Mouse (Mus musculus) layer of hippocampus, adult 8-10 months (tissue): ENCODE results near the gene Atg2a. TPM values are rescaled to one million over a fixed set of nuclear protein-coding genes. Genes with fewer than 3 reads are reported as not detected.
A peak's percentile ranks its signal among the peaks of the same experiment; 100 is the strongest.
"Not testable (repeated sequence)": the region's sequence is repeated elsewhere in the genome, so short reads cannot be mapped to it uniquely, and the experiment has no call there.

Experiments
- DNase-seq, 2 experiments: peaks; one replicate each; pipeline ENCODE4 v3.0.0; 2022; ENCODE audit warnings: low spot score in 2 of 2
- total RNA-seq, 4 experiments: library from RNA; stranded (reverse); gene quantifications; 2 replicates each; pipeline ENCODE4 v1.2.4; 2022

Atg2a gene
- total RNA-seq, 4 experiments from 2014 or later: 34.1 to 41.8 (median 37.1) TPM

GRCm38 (mm10) chr19:6275740-6276389 is 34.4 kb downstream of the Atg2a start:
- no peak for DNase-seq

GRCm38 (mm10) chr19:6276426-6277421 is 35.3 kb downstream of the Atg2a start, which contains the start of gene Ehd1:
Ehd1 (plus strand) TSS chr19:6276725.
- DNase-seq: peak; percentile 97

- DNase-seq: no peak
Measured at GRCm38 (mm10) chr19:6277661-6278438, 36.4 kb downstream of the Atg2a start.

- DNase-seq: no peak
Measured at GRCm38 (mm10) chr19:6278439-6279073, 37.1 kb downstream of the Atg2a start.

- no peak for DNase-seq
Measured at GRCm38 (mm10) chr19:6279481-6280144, 38.1 kb downstream of the Atg2a start.

GRCm38 (mm10) chr19:6280554-6280953 is 39.1 kb downstream of the Atg2a start:
- DNase-seq: no peak

- DNase-seq: no peak
Measured at GRCm38 (mm10) chr19:6281122-6282020, 39.9 kb downstream of the Atg2a start.

GRCm38 (mm10) chr19:6283001-6283400 is 41.5 kb downstream of the Atg2a start:
- no peak for DNase-seq

GRCm38 (mm10) chr19:6284502-6284901 is 43.0 kb downstream of the Atg2a start:
- no peak for DNase-seq

GRCm38 (mm10) chr19:6285226-6285625 is 43.8 kb downstream of the Atg2a start:
- DNase-seq: no peak

- DNase-seq: no peak
Measured at GRCm38 (mm10) chr19:6285632-6286433, 44.4 kb downstream of the Atg2a start.

GRCm38 (mm10) chr19:6286434-6287401 is 45.2 kb downstream of the Atg2a start:
- DNase-seq: peak; percentile 63 to 66

GRCm38 (mm10) chr19:6288236-6288894 is 46.9 kb downstream of the Atg2a start:
- no peak for DNase-seq

GRCm38 (mm10) chr19:6289696-6290238 is 48.3 kb downstream of the Atg2a start:
- DNase-seq: no peak

GRCm38 (mm10) chr19:6290720-6291116 is 49.2 kb downstream of the Atg2a start:
- DNase-seq: not testable (repeated sequence)

GRCm38 (mm10) chr19:6291117-6291781 is 49.8 kb downstream of the Atg2a start:
- no peak for DNase-seq
